Mouse (Mus musculus) myocyte (in vitro differentiated cells): ENCODE data around the gene Vmn1r168. TPM values are rescaled to one million over a fixed set of nuclear protein-coding genes. Genes with fewer than 3 reads are reported as not detected.
"Not testable (repeated sequence)": the region's sequence is repeated elsewhere in the genome, so short reads cannot be mapped to it uniquely, and the experiment has no call there.

ENCODE experiments used
- H3K27me3 ChIP-seq: one replicate; pipeline ENCODE4 v1.6.1; 2011; ENCODE audit not compliant: control insufficient read depth, insufficient read depth, insufficient read length
- H3K36me3 ChIP-seq: one replicate; pipeline ENCODE4 v1.6.1; 2011; ENCODE audit not compliant: control insufficient read depth, insufficient read depth
- H3K4me2 ChIP-seq: one replicate; pipeline ENCODE4 v1.6.1; 2011; ENCODE audit warnings: low read depth, control low read depth
- H3K4me3 ChIP-seq: one replicate; pipeline ENCODE4 v1.5.1; 2011; ENCODE audit warnings: mild to moderate bottlenecking, control low read depth, moderate library complexity
- H3K79me2 ChIP-seq: one replicate; pipeline ENCODE4 v1.6.1; 2011; ENCODE audit not compliant: control insufficient read depth, insufficient read depth
- H3ac ChIP-seq: one replicate; pipeline ENCODE4 v1.6.1; 2011; ENCODE audit not compliant: control insufficient read depth, insufficient read length
- polyA plus RNA-seq: library from polyadenylated mRNA; unstranded; fragments of >200 nt; fragmentation: generic; extraction: Trizol; gene quantifications from one replicate; pipeline ENCODE4 v1.2.1, GENCODE M21; 2012; ENCODE audit warnings: missing spikeins

Gene Vmn1r168
- polyA plus RNA-seq: not detected

- not testable (repeated sequence) for H3K27me3 ChIP-seq, H3K4me3 ChIP-seq, H3K4me2 ChIP-seq, H3ac ChIP-seq, H3K79me2 ChIP-seq, H3K36me3 ChIP-seq
Observed at GRCm38 (mm10) chr7:23539432-23539831, at the start of gene Vmn1r168. Gene Vmn1r168 (plus strand): TSS chr7:23539732.

GRCm38 (mm10) chr7:23507106-23507505 is 32.4 kb upstream of the Vmn1r168 start, which contains the start of gene Vmn1r167:
Gene Vmn1r167 (minus strand): TSS chr7:23507206.
- not testable (repeated sequence) for H3K36me3 ChIP-seq, H3ac ChIP-seq, H3K4me3 ChIP-seq, H3K79me2 ChIP-seq, H3K4me2 ChIP-seq, H3K27me3 ChIP-seq

- H3K36me3 ChIP-seq, H3K27me3 ChIP-seq, H3K4me2 ChIP-seq, H3K4me3 ChIP-seq, H3ac ChIP-seq, H3K79me2 ChIP-seq: not testable (repeated sequence)
Observed at GRCm38 (mm10) chr7:23575226-23575625, 35.7 kb downstream of the Vmn1r168 start, which contains the start of gene Vmn1r169. Gene Vmn1r169 (plus strand): TSS chr7:23575526.

Other genes starting within 250 kb of the Vmn1r168 start
- gene Nlrp4e, start 238.5 kb upstream of the Vmn1r168 start, polyA plus RNA-seq: 1.5 TPM
- gene Nlrp5, start 153.8 kb upstream of the Vmn1r168 start, polyA plus RNA-seq: not detected
- not detected for gene Vmn1r167, start 32.5 kb upstream of the Vmn1r168 start, polyA plus RNA-seq
- gene Vmn1r169, start 35.8 kb downstream of the Vmn1r168 start, polyA plus RNA-seq: not detected
- gene Vmn1r170, start 66.4 kb downstream of the Vmn1r168 start, polyA plus RNA-seq: not detected
- gene Vmn1r171, start 91.0 kb downstream of the Vmn1r168 start, polyA plus RNA-seq: not detected
- gene Vmn1r172, start 118.6 kb downstream of the Vmn1r168 start, polyA plus RNA-seq: not detected
- gene Vmn1r173, start 161.0 kb downstream of the Vmn1r168 start, polyA plus RNA-seq: not detected
- not detected for gene Vmn1r174, start 212.5 kb downstream of the Vmn1r168 start, polyA plus RNA-seq